Mouse (Mus musculus): ENCODE data around the gene 2310030G06Rik. TPM values are rescaled to one million over a fixed set of nuclear protein-coding genes. Genes with fewer than 3 reads are reported as not detected.

2310030G06Rik gene
- not detected in 2 replicates for polyA plus RNA-seq (2011; ENCODE audit: insufficient read depth, insufficient read length, low replicate concordance, missing spikeins)

DNA sequence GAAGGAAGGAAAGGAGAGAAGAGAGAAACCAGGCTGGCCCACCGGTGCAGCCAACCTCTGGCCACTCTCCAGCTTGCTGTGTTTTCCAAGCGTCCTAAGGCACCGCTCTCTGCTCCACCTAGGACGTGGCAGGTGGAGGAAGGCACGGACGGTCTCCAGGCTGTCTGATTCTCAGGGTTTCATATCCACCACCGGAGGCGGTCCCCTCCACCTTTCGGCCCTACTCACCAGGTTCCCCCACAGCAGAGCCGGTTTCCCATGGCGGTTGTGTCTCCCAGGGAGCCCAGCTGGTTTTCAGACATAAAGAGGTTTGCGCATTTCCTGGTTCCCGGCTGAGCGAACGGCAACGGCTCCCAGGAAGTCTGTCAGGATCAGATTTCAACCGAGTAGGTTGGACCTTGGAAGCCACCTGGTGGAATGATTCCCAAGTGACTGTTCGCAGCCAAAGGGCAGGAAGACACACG, at the start of gene 2310030G06Rik:
Gene 2310030G06Rik (minus strand): TSS at position 323 of the 464 bp plus-strand sequence.
- H3K27ac ChIP-seq (ENCODE audit: control insufficient read depth, insufficient read depth, low read depth, low read length, poor library complexity) = no peak within 1 kb of the TSS
- no peaks in the 10 kb centered on the region for H3K4me1 ChIP-seq (ENCODE audit: control insufficient read depth, insufficient read depth, low read length)
- no peak within 1 kb of the TSS for H3K4me3 ChIP-seq (replicated peaks; ENCODE audit: control insufficient read depth, low read depth, low read length)
- no peak for TF ChIP-seq CTCF (IDR thresholded peaks at IDR 0.05; ENCODE audit: control insufficient read depth, insufficient read depth, low read length)
- TF ChIP-seq POLR2A (IDR thresholded peaks at IDR 0.05; ENCODE audit: borderline replicate concordance, control insufficient read depth, low read depth, low read length) = no peak
- 18% methylated on average over 19 of the region's 19 CpGs for WGBS

DNA sequence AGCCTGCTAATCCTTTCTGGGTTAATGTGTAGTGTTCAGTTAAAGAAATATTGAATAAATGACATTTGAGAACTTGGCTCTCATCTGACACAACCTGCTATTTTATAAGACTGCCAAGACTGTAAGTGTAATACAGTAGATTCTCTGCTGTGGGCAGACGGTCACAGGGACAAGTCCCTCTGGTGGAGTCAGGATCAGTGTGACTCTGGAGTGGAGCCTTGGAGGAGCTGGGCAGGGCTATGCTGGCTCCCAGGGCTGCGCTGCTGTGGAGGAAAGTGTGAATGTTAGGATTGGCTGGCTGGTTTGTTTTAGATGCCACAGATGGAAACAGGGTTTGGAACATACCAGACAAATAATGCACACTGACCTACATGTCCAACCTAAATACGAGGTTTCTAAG, 48.9 kb upstream of the 2310030G06Rik start:
- Histone ChIP-seq H3K4me3 (replicated peaks; ENCODE audit: control insufficient read depth, low read depth, low read length) (no peak overlapping the region), H3K4me1 (ENCODE audit: control insufficient read depth, insufficient read depth, low read length) (no peaks in the 10 kb centered on the region; the same call in 1 of the 2 replicates), H3K27ac (ENCODE audit: control insufficient read depth, insufficient read depth, low read depth, low read length, poor library complexity) (no peak overlapping the region)
- WGBS = 90% methylated on average over 3 of the region's 3 CpGs
- TF ChIP-seq POLR2A (IDR thresholded peaks at IDR 0.05; ENCODE audit: borderline replicate concordance, control insufficient read depth, low read depth, low read length) = no peak
- TF ChIP-seq CTCF (IDR thresholded peaks at IDR 0.05; ENCODE audit: control insufficient read depth, insufficient read depth, low read length) = no peak

DNA sequence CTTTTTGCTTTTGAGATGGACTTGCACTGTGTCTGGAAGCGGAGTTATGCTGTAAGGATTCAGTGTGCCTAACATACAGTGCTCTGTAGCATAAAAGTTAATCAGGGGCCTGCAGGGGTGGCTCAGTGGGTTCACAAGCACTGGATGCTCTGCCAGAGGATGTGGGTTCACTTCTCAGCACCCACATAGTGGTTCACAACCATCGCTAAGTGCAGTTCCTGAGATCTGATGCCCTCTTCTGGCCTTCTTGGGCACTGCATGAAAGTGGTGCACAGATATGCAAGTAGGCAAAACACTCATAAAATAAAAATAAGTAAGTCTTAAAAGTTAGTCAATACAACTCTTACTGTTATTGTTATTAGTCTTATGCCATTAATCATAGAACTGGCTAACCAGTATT, 35.8 kb upstream of the 2310030G06Rik start:
- Histone ChIP-seq H3K4me3 (replicated peaks; ENCODE audit: control insufficient read depth, low read depth, low read length) (no peak overlapping the region), H3K27ac (ENCODE audit: control insufficient read depth, insufficient read depth, low read depth, low read length, poor library complexity) (no peak overlapping the region), H3K4me1 (ENCODE audit: control insufficient read depth, insufficient read depth, low read length) (no peaks in the 10 kb centered on the region)
- TF ChIP-seq CTCF (IDR thresholded peaks at IDR 0.05; ENCODE audit: control insufficient read depth, insufficient read depth, low read length) (peak; percentile 57), POLR2A (IDR thresholded peaks at IDR 0.05; ENCODE audit: borderline replicate concordance, control insufficient read depth, low read depth, low read length) (no peak)
- WGBS = 65% methylated on average over 2 of the region's 2 CpGs

- 49% methylated on average over 11 of the region's 11 CpGs for WGBS
- Histone ChIP-seq H3K27ac (ENCODE audit: control insufficient read depth, insufficient read depth, low read depth, low read length, poor library complexity) (no peak overlapping the region), H3K4me3 (replicated peaks; ENCODE audit: control insufficient read depth, low read depth, low read length) (peak overlapping the region; percentile 68), H3K4me1 (ENCODE audit: control insufficient read depth, insufficient read depth, low read length) (no peaks in the 10 kb centered on the region; the same call in 1 of the 2 replicates)
- TF ChIP-seq POLR2A (IDR thresholded peaks at IDR 0.05; ENCODE audit: borderline replicate concordance, control insufficient read depth, low read depth, low read length) (no peak), CTCF (IDR thresholded peaks at IDR 0.05; ENCODE audit: control insufficient read depth, insufficient read depth, low read length) (no peak)
These were observed 29.9 kb upstream of the 2310030G06Rik start for GRCm38 (mm10) chr9:50776162-50776760.

DNA sequence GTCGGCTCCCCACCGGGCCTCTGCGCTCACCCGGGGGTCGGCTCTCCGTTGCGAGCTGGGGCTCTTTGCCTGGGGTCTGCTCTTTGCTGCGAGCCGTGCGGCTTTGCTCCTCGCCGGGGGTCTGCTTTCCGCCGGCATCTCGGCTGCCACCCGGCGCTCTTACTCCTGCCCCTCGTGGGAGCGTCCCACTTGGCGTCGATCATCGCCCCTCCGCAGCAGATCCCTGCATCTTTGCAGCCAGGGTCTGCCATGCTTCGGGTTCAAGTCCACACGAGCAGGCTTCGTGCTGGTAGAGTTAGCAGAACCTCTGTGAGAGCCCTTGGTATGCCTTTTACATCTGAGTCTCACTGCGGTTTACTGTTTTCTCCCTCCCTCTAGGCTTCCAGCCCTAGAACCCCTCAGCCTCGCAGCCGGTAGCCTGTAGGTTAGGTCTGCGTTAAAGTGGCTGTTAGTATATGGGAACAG, 29.4 kb upstream of the 2310030G06Rik start:
- WGBS = under 1% methylated on average over 30 of the region's 30 CpGs
- TF ChIP-seq POLR2A (IDR thresholded peaks at IDR 0.05; ENCODE audit: borderline replicate concordance, control insufficient read depth, low read depth, low read length) (no peak), CTCF (IDR thresholded peaks at IDR 0.05; ENCODE audit: control insufficient read depth, insufficient read depth, low read length) (no peak)
- H3K27ac ChIP-seq (ENCODE audit: control insufficient read depth, insufficient read depth, low read depth, low read length, poor library complexity) = no peak overlapping the region
- peak overlapping the region; percentile 68 for H3K4me3 ChIP-seq (replicated peaks; ENCODE audit: control insufficient read depth, low read depth, low read length)
- no peaks in the 10 kb centered on the region; the same call in 1 of the 2 replicates for H3K4me1 ChIP-seq (ENCODE audit: control insufficient read depth, insufficient read depth, low read length)

DNA sequence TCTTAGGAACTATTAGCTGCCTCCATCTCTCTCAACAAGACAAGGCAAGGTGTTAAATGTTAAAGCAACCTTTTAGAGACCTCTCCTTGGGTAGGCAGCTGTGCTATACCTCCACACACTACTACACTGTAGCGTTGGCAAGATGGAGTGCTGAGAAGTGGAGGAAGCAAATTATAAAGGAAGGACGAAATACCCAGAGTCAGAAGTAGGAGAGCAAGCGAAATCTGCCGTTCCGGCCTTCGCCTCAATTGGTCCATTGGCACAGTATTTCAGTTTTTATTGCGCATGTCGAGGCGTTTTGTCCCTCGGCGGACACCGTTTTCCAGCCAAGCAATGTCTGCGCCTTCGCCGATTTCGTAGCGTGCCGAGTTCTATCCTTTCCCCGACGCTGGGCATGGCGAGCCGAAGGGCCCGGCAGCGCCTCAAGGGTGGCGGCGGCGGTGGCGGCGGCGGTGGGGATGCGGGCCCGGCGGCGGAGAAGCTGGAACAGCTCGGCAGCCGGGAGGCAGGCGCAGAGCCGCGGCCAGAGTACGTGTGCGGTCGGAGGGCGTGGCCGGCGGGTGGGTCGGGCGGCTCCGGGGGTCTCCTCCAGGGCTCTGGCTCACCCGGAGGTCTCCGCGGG, 28.8 kb upstream of the 2310030G06Rik start, which contains the start of the genes Alg9 and 1110032A03Rik:
Gene Alg9 (plus strand): TSS at position 29 of the 622 bp plus-strand sequence.
Gene 1110032A03Rik (minus strand): TSS at position 530 of the 622 bp plus-strand sequence.
- TF ChIP-seq CTCF (IDR thresholded peaks at IDR 0.05; ENCODE audit: control insufficient read depth, insufficient read depth, low read length) = no peak
- no peak for TF ChIP-seq POLR2A (IDR thresholded peaks at IDR 0.05; ENCODE audit: borderline replicate concordance, control insufficient read depth, low read depth, low read length)
- peak within 1 kb of the TSS; percentile 68 for H3K4me3 ChIP-seq (replicated peaks; ENCODE audit: control insufficient read depth, low read depth, low read length)
- H3K27ac ChIP-seq (ENCODE audit: control insufficient read depth, insufficient read depth, low read depth, low read length, poor library complexity) = peak within 1 kb of the TSS; percentile 59
- 1% methylated on average over 50 of the region's 51 CpGs for WGBS
- H3K4me1 ChIP-seq (ENCODE audit: control insufficient read depth, insufficient read depth, low read length) = no peaks in the 10 kb centered on the region; the same call in 1 of the 2 replicates

DNA sequence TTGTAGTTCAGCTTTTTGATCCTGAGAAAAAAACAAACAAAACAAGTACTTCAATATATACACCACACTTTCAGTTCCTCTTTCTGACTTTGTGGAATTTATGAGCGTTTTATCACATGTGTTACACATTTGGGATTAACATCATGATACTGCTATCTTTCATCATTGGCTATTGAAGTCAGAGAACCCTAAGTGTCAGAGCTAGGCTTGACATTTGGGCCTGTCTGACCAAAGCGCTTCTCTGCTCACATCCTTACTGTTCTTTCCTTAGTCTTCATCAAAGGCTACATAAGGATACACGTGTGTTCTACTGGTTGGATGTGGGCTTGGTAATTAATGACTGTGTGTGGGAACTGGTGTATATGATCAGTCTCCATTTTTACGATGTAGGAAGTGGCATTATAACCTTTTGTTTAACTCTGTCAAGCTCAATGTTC, 27.7 kb upstream of the 2310030G06Rik start:
- Histone ChIP-seq H3K27ac (ENCODE audit: control insufficient read depth, insufficient read depth, low read depth, low read length, poor library complexity) (no peak overlapping the region), H3K4me3 (replicated peaks; ENCODE audit: control insufficient read depth, low read depth, low read length) (no peak overlapping the region), H3K4me1 (ENCODE audit: control insufficient read depth, insufficient read depth, low read length) (no peaks in the 10 kb centered on the region; the same call in 1 of the 2 replicates)
- 10% methylated on average over 4 of the region's 4 CpGs for WGBS
- TF ChIP-seq POLR2A (IDR thresholded peaks at IDR 0.05; ENCODE audit: borderline replicate concordance, control insufficient read depth, low read depth, low read length) = no peak
- TF ChIP-seq CTCF (IDR thresholded peaks at IDR 0.05; ENCODE audit: control insufficient read depth, insufficient read depth, low read length) = no peak

GRCm38 (mm10) chr9:50770011-50770410, 23.7 kb upstream of the 2310030G06Rik start:
- WGBS = 78% methylated on average over 2 of the region's 2 CpGs
- TF ChIP-seq POLR2A (IDR thresholded peaks at IDR 0.05; ENCODE audit: borderline replicate concordance, control insufficient read depth, low read depth, low read length) = no peak
- Histone ChIP-seq H3K4me3 (replicated peaks; ENCODE audit: control insufficient read depth, low read depth, low read length) (no peak overlapping the region), H3K27ac (ENCODE audit: control insufficient read depth, insufficient read depth, low read depth, low read length, poor library complexity) (no peak overlapping the region), H3K4me1 (ENCODE audit: control insufficient read depth, insufficient read depth, low read length) (peaks cover 2% of the 10 kb centered on the region; the same call in 1 of the 2 replicates)
